Mouse (Mus musculus) right cerebral cortex, postnatal 10 days (tissue): ENCODE data around the gene Cldn34b3.
"Not testable (repeated sequence)": the region's sequence is repeated elsewhere in the genome, so short reads cannot be mapped to it uniquely, and the experiment has no call there.

Experiments
- DNase-seq, 2 experiments: peaks; one replicate each; pipeline ENCODE4 v3.0.0; 2021; ENCODE audit warnings: low spot score in 2 of 2

The Cldn34b3 gene

DNA sequence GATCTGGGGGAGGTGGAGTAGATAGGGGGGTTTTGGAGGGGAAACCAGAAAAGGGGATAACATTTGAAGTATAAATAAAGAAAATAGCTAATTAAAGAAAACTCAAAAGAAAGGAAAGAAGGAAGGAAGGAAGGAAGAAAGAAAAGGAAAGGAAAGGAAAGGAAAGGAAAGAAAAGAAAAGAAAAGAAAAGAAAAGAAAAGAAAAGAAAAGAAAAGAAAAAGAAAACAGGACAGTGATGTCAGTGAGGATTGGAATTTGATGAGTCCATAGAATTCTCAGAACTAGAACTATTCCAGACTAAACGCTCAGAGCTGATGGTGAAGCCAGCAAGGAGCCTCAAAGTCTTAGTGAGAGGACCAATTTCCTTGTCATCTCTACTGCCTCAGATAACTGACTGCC lies at the start of gene Cldn34b3:
TSS of gene Cldn34b3 (plus strand) at position 301 of the 400 bp plus-strand sequence.
- DNase-seq: not testable (repeated sequence)
